Comparison of ENCODE assay signal across 8 mouse cellular contexts in the genomic region with DNA sequence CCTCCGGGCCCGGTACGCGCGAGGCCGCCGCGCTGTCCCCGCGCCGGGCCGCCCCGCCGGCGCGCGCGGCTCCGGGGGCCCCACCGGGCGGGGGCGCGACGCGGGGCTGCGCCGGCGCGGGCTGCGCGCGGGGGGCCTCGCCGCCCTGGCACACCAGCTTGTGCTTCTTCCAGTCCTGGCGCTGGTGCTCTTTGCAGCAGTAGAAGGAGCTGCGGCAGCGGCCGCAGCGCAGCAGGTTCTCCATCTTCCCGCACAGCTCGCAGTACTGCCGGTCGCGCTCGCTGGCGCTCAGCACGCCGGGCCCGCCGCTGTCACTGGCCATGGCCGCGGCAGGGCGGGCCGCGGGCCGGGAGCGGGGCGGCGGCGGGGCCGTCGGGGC. TPM values are rescaled to one million over a fixed set of nuclear protein-coding genes. Genes with fewer than 3 reads are reported as not detected.
DNase-seq lines count a peak whose midpoint lies in the region; ATAC-seq and TF ChIP-seq lines count a peak whose summit lies in the region.

No protein-coding gene starts in this region.

- H3K36me3 ChIP-seq in kidney, postnatal 0 days (ENCODE audit: insufficient read depth, low read length): no peaks in the 10 kb centered on the region
- peaks cover 34% of the 10 kb centered on the region for H3K36me3 ChIP-seq in G1E (replicated peaks)
- peaks cover 10% of the 10 kb centered on the region for H3K36me3 ChIP-seq in embryonic facial prominence, embryonic 10.5 days (replicated peaks)
- H3K36me3 ChIP-seq in intestine, embryonic 14.5 days (ENCODE audit: control insufficient read depth, insufficient read depth, low read length): no peaks in the 10 kb centered on the region; the same call in 1 of the 2 replicates
- no peaks in the 10 kb centered on the region; the same call in 1 of the 2 replicates for H3K36me3 ChIP-seq in midbrain, embryonic 12.5 days

- peak overlapping the region; percentile 97 for H3K4me2 ChIP-seq in kidney, postnatal 0 days (ENCODE audit: low read length)
- H3K4me2 ChIP-seq in intestine, embryonic 14.5 days (ENCODE audit: low read length): peak overlapping the region; percentile 70
- peak overlapping the region; percentile 84 for H3K4me2 ChIP-seq in midbrain, embryonic 12.5 days (replicated peaks)

- H3K9me3 ChIP-seq in kidney, postnatal 0 days (replicated peaks; ENCODE audit: low read length): no peaks in the 10 kb centered on the region
- peaks cover 32% of the 10 kb centered on the region for H3K9me3 ChIP-seq in G1E (replicated peaks)
- H3K9me3 ChIP-seq in embryonic facial prominence, embryonic 10.5 days: no peaks in the 10 kb centered on the region
- no peaks in the 10 kb centered on the region for H3K9me3 ChIP-seq in intestine, embryonic 14.5 days (ENCODE audit: control insufficient read depth, low read length)
- H3K9me3 ChIP-seq in midbrain, embryonic 12.5 days: no peaks in the 10 kb centered on the region

- peaks cover 14% of the 10 kb centered on the region for H3K4me1 ChIP-seq in kidney, postnatal 0 days (replicated peaks; ENCODE audit: insufficient read depth, low read length)
- H3K4me1 ChIP-seq in G1E (ENCODE audit: insufficient read depth, low read depth, low read length): peaks cover 37% of the 10 kb centered on the region
- H3K4me1 ChIP-seq in embryonic facial prominence, embryonic 10.5 days: peaks cover 48% of the 10 kb centered on the region
- H3K4me1 ChIP-seq in intestine, embryonic 14.5 days (replicated peaks; ENCODE audit: control insufficient read depth, insufficient read depth, low read length): peaks cover 27% of the 10 kb centered on the region
- peaks cover 42% of the 10 kb centered on the region for H3K4me1 ChIP-seq in midbrain, embryonic 12.5 days

- TF ChIP-seq CTCF in kidney, postnatal 0 days (IDR thresholded peaks at IDR 0.05; ENCODE audit: low read depth): no peak
- no peak for TF ChIP-seq CTCF in G1E (IDR thresholded peaks at IDR 0.05; ENCODE audit: low read depth, low read length)

- WGBS in kidney, postnatal 0 days: under 1% methylated on average over 44 of the region's 62 CpGs
- WGBS in embryonic facial prominence, embryonic 10.5 days: 3% methylated on average over 62 of the region's 62 CpGs
- WGBS in intestine, embryonic 14.5 days: 1% methylated on average over 55 of the region's 62 CpGs
- under 1% methylated on average over 59 of the region's 62 CpGs for WGBS in midbrain, embryonic 12.5 days

- peak overlapping the region; percentile 88 for H3K9ac ChIP-seq in kidney, postnatal 0 days (ENCODE audit: low read depth, low read length)
- peak overlapping the region; percentile 82 for H3K9ac ChIP-seq in intestine, embryonic 14.5 days (ENCODE audit: low read length)
- peak overlapping the region; percentile 79 for H3K9ac ChIP-seq in midbrain, embryonic 12.5 days (replicated peaks)

- peak overlapping the region; percentile 96 for H3K27ac ChIP-seq in kidney, postnatal 0 days
- H3K27ac ChIP-seq in embryonic facial prominence, embryonic 10.5 days (replicated peaks): peak overlapping the region; percentile 97
- peak overlapping the region; percentile 96 for H3K27ac ChIP-seq in intestine, embryonic 14.5 days (ENCODE audit: low read depth)
- peak overlapping the region; percentile 98 for H3K27ac ChIP-seq in midbrain, embryonic 12.5 days (replicated peaks)

- peak overlapping the region; percentile 88 for H3K4me3 ChIP-seq in kidney, postnatal 0 days (replicated peaks; ENCODE audit: low read depth, low read length)
- peak overlapping the region; percentile 92 for H3K4me3 ChIP-seq in G1E (ENCODE audit: low read depth, low read length)
- H3K4me3 ChIP-seq in embryonic facial prominence, embryonic 10.5 days: peak overlapping the region; percentile 88
- peak overlapping the region; percentile 94 for H3K4me3 ChIP-seq in intestine, embryonic 14.5 days (ENCODE audit: low read depth, low read length)
- peak overlapping the region; percentile 78 for H3K4me3 ChIP-seq in midbrain, embryonic 12.5 days

- no peak; the same call in 1 of the 2 replicates for ATAC-seq in kidney, postnatal 0 days (replicated peaks; ENCODE audit: low FRiP score, low read depth)
- ATAC-seq in G1E (ENCODE audit: extremely low read depth, insufficient number of reproducible peaks, low FRiP score, poor library complexity, severe bottlenecking): no peak
- ATAC-seq in intestine, embryonic 14.5 days (replicated peaks; ENCODE audit: low FRiP score, low TSS enrichment, low read depth): peak; percentile 33; the same call in 1 of the 2 replicates
- ATAC-seq in midbrain, embryonic 12.5 days (ENCODE audit: low FRiP score, low read depth): peak; percentile 34

- no peaks in the 10 kb centered on the region for H3K27me3 ChIP-seq in kidney, postnatal 0 days (ENCODE audit: insufficient read depth, low read length)
- no peaks in the 10 kb centered on the region for H3K27me3 ChIP-seq in G1E (ENCODE audit: insufficient read depth, low read length)
- H3K27me3 ChIP-seq in embryonic facial prominence, embryonic 10.5 days (replicated peaks; ENCODE audit: low read depth, poor library complexity, severe bottlenecking): no peaks in the 10 kb centered on the region
- no peaks in the 10 kb centered on the region for H3K27me3 ChIP-seq in intestine, embryonic 14.5 days (replicated peaks; ENCODE audit: control insufficient read depth, insufficient read depth, low read length)
- H3K27me3 ChIP-seq in midbrain, embryonic 12.5 days: no peaks in the 10 kb centered on the region

- DNase-seq in kidney, postnatal 0 days (ENCODE audit: low spot score): peak; percentile 52
- no peak for DNase-seq in kidney, adult 8-10 months
- no peak for DNase-seq in G1E (ENCODE audit: low spot score)
- peak; percentile 53 for DNase-seq in embryonic facial prominence, embryonic 10.5 days (ENCODE audit: low spot score)
- no peak for DNase-seq in intestine, embryonic 14.5 days (ENCODE audit: low spot score)
- peak; percentile 25 for DNase-seq in yolk sac, embryonic 10.5 days (ENCODE audit: low spot score)
- DNase-seq in frontal cortex, postnatal 36 days (ENCODE audit: low spot score in 2 of 2): no peak

RNA-seq across cellular contexts. Expression of a gene that starts 0.4 kb away (rescaled TPM):
- polyA plus RNA-seq in kidney, postnatal 0 days (2015; fragmentation: Nextera tagmentation; extraction: Ambion mirVana): 9.4 and 9.5 TPM in 2 replicates
- total RNA-seq in G1E (2014; fragmentation: Nextera tagmentation): 39.3 and 40.8 TPM in 2 replicates
- 31.8 and 33.8 TPM in 2 replicates for total RNA-seq in G1E (2017)
- polyA plus RNA-seq in G1E (2012): 17.6 and 19.9 TPM in 2 replicates
- 10.2 and 10.9 TPM in 2 replicates for polyA plus RNA-seq in embryonic facial prominence, embryonic 10.5 days (2016; fragmentation: Nextera tagmentation; extraction: Ambion mirVana)
- polyA plus RNA-seq in intestine, embryonic 14.5 days (2014; fragmentation: Nextera tagmentation; extraction: Ambion mirVana): 16.8 and 18.7 TPM in 2 replicates
- polyA plus RNA-seq in midbrain, embryonic 12.5 days (2016; fragmentation: Nextera tagmentation; extraction: Ambion mirVana): 17.3 and 17.8 TPM in 2 replicates

RNA-seq across cellular contexts. Expression of a gene that starts 51.0 kb away (rescaled TPM):
- polyA plus RNA-seq in kidney, postnatal 0 days (2015; fragmentation: Nextera tagmentation; extraction: Ambion mirVana): 7.9 and 8.3 TPM in 2 replicates
- total RNA-seq in G1E (2014; fragmentation: Nextera tagmentation) (42.4 and 43.5 TPM in 2 replicates), G1E (2017) (34.7 and 35.8 TPM in 2 replicates)
- polyA plus RNA-seq in G1E (2012): 13.0 and 21.7 TPM in 2 replicates
- 9.5 and 10.3 TPM in 2 replicates for polyA plus RNA-seq in embryonic facial prominence, embryonic 10.5 days (2016; fragmentation: Nextera tagmentation; extraction: Ambion mirVana)
- 7.9 and 8.8 TPM in 2 replicates for polyA plus RNA-seq in intestine, embryonic 14.5 days (2014; fragmentation: Nextera tagmentation; extraction: Ambion mirVana)
- polyA plus RNA-seq in midbrain, embryonic 12.5 days (2016; fragmentation: Nextera tagmentation; extraction: Ambion mirVana): 17.4 and 17.8 TPM in 2 replicates

RNA-seq across cellular contexts. Expression of a gene that starts 51.2 kb away (rescaled TPM):
- polyA plus RNA-seq in kidney, postnatal 0 days (2015; fragmentation: Nextera tagmentation; extraction: Ambion mirVana): 5.6 and 6.1 TPM in 2 replicates
- total RNA-seq in G1E (2014; fragmentation: Nextera tagmentation) (14.4 and 15.1 TPM in 2 replicates), G1E (2017) (22.8 and 24.8 TPM in 2 replicates)
- 10.4 and 10.9 TPM in 2 replicates for polyA plus RNA-seq in G1E (2012)
- 8.5 and 8.7 TPM in 2 replicates for polyA plus RNA-seq in embryonic facial prominence, embryonic 10.5 days (2016; fragmentation: Nextera tagmentation; extraction: Ambion mirVana)
- 7.5 and 7.7 TPM in 2 replicates for polyA plus RNA-seq in intestine, embryonic 14.5 days (2014; fragmentation: Nextera tagmentation; extraction: Ambion mirVana)
- polyA plus RNA-seq in midbrain, embryonic 12.5 days (2016; fragmentation: Nextera tagmentation; extraction: Ambion mirVana): 15.4 and 18.1 TPM in 2 replicates

Comparison
In these comparisons a context has a peak if more than half of its experiments do, and no peak if none do; other contexts are left out.
1. DNase-seq: peak in kidney, postnatal 0 days (single experiment), embryonic facial prominence, embryonic 10.5 days (single experiment) and yolk sac, embryonic 10.5 days (single experiment); none in kidney, adult 8-10 months (0 of 2), G1E (single experiment), intestine, embryonic 14.5 days (single experiment) and frontal cortex, postnatal 36 days (0 of 2).
2. ATAC-seq: peak in intestine, embryonic 14.5 days (single experiment) and midbrain, embryonic 12.5 days (single experiment); none in kidney, postnatal 0 days (single experiment) and G1E (single experiment).
3. Peak in every context shown above with its lines, with median percentiles within 50 percentile points of each other: H3K27ac ChIP-seq, H3K4me2 ChIP-seq, H3K4me3 ChIP-seq and H3K9ac ChIP-seq.